Mouse (Mus musculus) olfactory bulb, adult 2 months (tissue): ENCODE results near the gene Clstn3.

Source experiments
- CTCF ChIP-seq: fragments of 200-500 bp; IDR thresholded peaks from 2 replicates; pipeline ENCODE4 v1.5.1; 2012; ENCODE audit warnings: low read depth, mild to moderate bottlenecking, low read length, moderate library complexity; ENCODE audit not compliant: insufficient read depth
- POLR2A ChIP-seq: fragments of 200-500 bp; IDR thresholded peaks from 2 replicates; pipeline ENCODE4 v1.6.1; 2012; ENCODE audit warnings: mild to moderate bottlenecking, low read depth, low read length, moderate library complexity; ENCODE audit not compliant: insufficient read depth

DNA sequence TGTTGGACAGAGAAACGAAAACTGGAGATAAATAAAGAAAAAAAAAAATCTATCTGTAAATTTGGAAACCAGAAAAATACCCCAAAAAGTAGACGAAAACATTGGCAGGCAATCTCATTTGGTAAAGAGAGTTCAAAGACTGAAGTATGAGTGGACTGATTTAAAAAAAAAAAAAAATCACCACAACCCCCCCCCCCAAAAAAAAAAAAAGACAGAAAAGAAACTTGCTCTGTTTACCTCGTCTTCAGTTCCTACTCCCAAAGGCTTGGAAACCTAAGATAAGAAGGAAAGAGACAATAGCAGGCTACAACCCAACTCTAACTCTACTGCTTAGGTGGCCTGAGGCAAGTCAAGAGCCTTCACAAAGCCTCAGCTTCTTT, 50.8 kb downstream of the Clstn3 start:
- no peak for TF ChIP-seq CTCF
- TF ChIP-seq POLR2A: no peak
